ENCODE assay signal across 12 mouse cellular contexts in the genomic region with DNA sequence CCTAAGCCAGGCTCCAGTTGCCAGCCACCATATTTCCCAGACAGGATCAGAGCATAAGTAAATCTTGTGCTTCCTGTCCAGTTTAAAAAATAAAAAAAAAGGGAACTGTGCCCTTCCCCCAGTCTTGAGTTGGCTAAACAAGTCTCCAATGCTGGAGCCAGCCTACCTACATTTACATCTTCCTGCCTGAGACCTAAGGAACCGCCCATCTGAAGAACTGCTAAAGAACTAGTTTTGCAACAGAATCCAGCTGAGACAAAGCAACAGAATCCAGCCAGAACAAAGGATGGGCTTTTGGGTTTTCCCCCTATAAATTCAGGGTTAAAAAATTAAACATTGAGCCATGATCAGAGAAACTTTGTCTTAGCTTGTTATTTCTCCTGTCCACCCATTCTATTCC.
"Had no signal": no experiment of that assay in that cellular context is flagged by ENCODE, and none has a peak within 500 bp of the region (broad histone marks: within the 10 kb centered on the region; RNA-seq: fewer than 3 reads in every experiment).

No protein-coding gene starts in this region.

- DNase-seq: liver, postnatal 0 days; lung, adult 2 months; lung, postnatal 14 days; lung, postnatal 36 days; retina, postnatal 1 day; right cerebral cortex, adult 18-20 months; right cerebral cortex, postnatal 25 days; right cerebral cortex, postnatal 4 days; spleen, adult 18-20 months; thymus, adult 18-20 months; thymus, postnatal 25 days; thymus, postnatal 4 days had no signal
